Mouse (Mus musculus) gastrocnemius, adult 18-20 months (tissue): ENCODE measurements at regions not wholly inside any gene's neighbourhood (a gene's known extent, or its start where the extent isn't known, plus 50 kb on each side); places are given as distances from the start of the nearest gene placed in this dataset.
A peak's percentile ranks its signal among the peaks of the same experiment; 100 is the strongest.
"Not testable (repeated sequence)": the region's sequence is repeated elsewhere in the genome, so short reads cannot be mapped to it uniquely, and the experiment has no call there.

Source experiments
- DNase-seq: peaks from one replicate; pipeline ENCODE4 v3.0.0; 2021; ENCODE audit warnings: low spot score

- no peak for DNase-seq
Measured at GRCm38 (mm10) chr14:71660166-71660565, 831.5 kb downstream of the Gm9195 start.

- no peak for DNase-seq
Measured at GRCm38 (mm10) chr14:71654785-71655627, 836.6 kb downstream of the Gm9195 start.

- no peak for DNase-seq
Measured at GRCm38 (mm10) chr14:71642536-71642935, 849.1 kb downstream of the Gm9195 start.

- DNase-seq, result no peak
Measured at GRCm38 (mm10) chr14:71639083-71639482, 852.6 kb downstream of the Gm9195 start.

GRCm38 (mm10) chr14:71635091-71635490 lies 856.5 kb downstream of the Gm9195 start:
- DNase-seq, result no peak

GRCm38 (mm10) chr14:71609698-71610301 lies 881.8 kb downstream of the Gm9195 start:
- no peak for DNase-seq

- no peak for DNase-seq
Measured at GRCm38 (mm10) chr14:71603710-71604109, 887.9 kb downstream of the Gm9195 start.

- DNase-seq, result no peak
Measured at GRCm38 (mm10) chr14:71597859-71598258, 893.8 kb downstream of the Gm9195 start.

- no peak for DNase-seq
Measured at GRCm38 (mm10) chr14:71588694-71589240, 902.9 kb downstream of the Gm9195 start.

- DNase-seq, result no peak
Measured at GRCm38 (mm10) chr14:71588006-71588405, 903.6 kb downstream of the Gm9195 start.

GRCm38 (mm10) chr14:71564816-71565215 lies 926.8 kb downstream of the Gm9195 start:
- no peak for DNase-seq

GRCm38 (mm10) chr14:71561906-71562305 lies 929.7 kb downstream of the Gm9195 start:
- no peak for DNase-seq

- DNase-seq, result not testable (repeated sequence)
Measured at GRCm38 (mm10) chr14:71554324-71554723, 937.3 kb downstream of the Gm9195 start.

- DNase-seq, result no peak
Measured at GRCm38 (mm10) chr14:71543580-71543979, 943.9 kb upstream of the Fam160b2 start.

- DNase-seq, result no peak
Measured at GRCm38 (mm10) chr14:71532074-71532659, 932.5 kb upstream of the Fam160b2 start.

- no peak for DNase-seq
Measured at GRCm38 (mm10) chr14:71531298-71531697, 931.7 kb upstream of the Fam160b2 start.

GRCm38 (mm10) chr14:71530421-71530820 lies 930.8 kb upstream of the Fam160b2 start:
- DNase-seq, result peak; percentile 1

- DNase-seq, result no peak
Measured at GRCm38 (mm10) chr14:71518541-71518940, 918.9 kb upstream of the Fam160b2 start.

GRCm38 (mm10) chr14:71500851-71501250 lies 901.2 kb upstream of the Fam160b2 start:
- DNase-seq, result no peak

GRCm38 (mm10) chr14:71491201-71491600 lies 891.6 kb upstream of the Fam160b2 start:
- no peak for DNase-seq

GRCm38 (mm10) chr14:71486176-71486970 lies 886.7 kb upstream of the Fam160b2 start:
- DNase-seq, result no peak
